Mouse (Mus musculus) midbrain, postnatal 0 days (tissue): ENCODE data around the gene Ankrd9. TPM values are rescaled to one million over a fixed set of nuclear protein-coding genes. Genes with fewer than 3 reads are reported as not detected.

Experiments
- ATAC-seq: fragments of 200-750 bp; cut with Nextera tagmentation; 2 replicates; pipeline ENCODE4 v1.8.0; 2017; ENCODE audit warnings: moderate number of reproducible peaks, mild to moderate bottlenecking, moderate TSS enrichment, moderate library complexity; ENCODE audit not compliant: low FRiP score
- DNase-seq: peaks from one replicate; pipeline ENCODE4 v3.0.0-alpha.2; 2015; ENCODE audit warnings: low spot score
- H3K27ac ChIP-seq: fragments of 300-500 bp; sonication (generic); 2 replicates; pipeline ENCODE4 v1.5.1; 2014; ENCODE audit warnings: low read depth, mild to moderate bottlenecking, low read length, mixed read lengths
- H3K27me3 ChIP-seq: fragments of 300-500 bp; sonication (generic); 2 replicates; pipeline ENCODE4 v1.6.1; 2014; ENCODE audit warnings: low read length, control low read depth, mixed read lengths; ENCODE audit not compliant: insufficient read depth
- H3K36me3 ChIP-seq: fragments of 300-500 bp; sonication (generic); 2 replicates; pipeline ENCODE4 v1.6.1; 2014; ENCODE audit warnings: low read length, control low read depth, mixed read lengths; ENCODE audit not compliant: insufficient read depth
- H3K4me1 ChIP-seq: fragments of 300-500 bp; sonication (generic); 2 replicates; pipeline ENCODE4 v1.6.1; 2014; ENCODE audit warnings: mild to moderate bottlenecking, control low read depth, antibody characterized with exemption, low read length, mixed read lengths; ENCODE audit not compliant: insufficient read depth
- H3K4me2 ChIP-seq: fragments of 300-500 bp; sonication (generic); 2 replicates; pipeline ENCODE4 v1.6.1; 2014; ENCODE audit warnings: low read depth, mild to moderate bottlenecking, low read length, mixed read lengths; ENCODE audit not compliant: poor library complexity, severe bottlenecking
- H3K4me3 ChIP-seq: fragments of 300-500 bp; sonication (generic); 2 replicates; pipeline ENCODE4 v1.5.1; 2014; ENCODE audit warnings: low read depth, mild to moderate bottlenecking, low read length, moderate library complexity
- H3K9ac ChIP-seq: fragments of 300-500 bp; sonication (generic); replicated peaks from 2 replicates; pipeline ENCODE4 v1.6.1; 2014; ENCODE audit warnings: mild to moderate bottlenecking, low read length, moderate library complexity, mixed read lengths; ENCODE audit not compliant: poor library complexity, severe bottlenecking
- H3K9me3 ChIP-seq: fragments of 300-500 bp; sonication (generic); 2 replicates; pipeline ENCODE4 v1.6.1; 2016; ENCODE audit warnings: low read length, control low read depth
- CTCF ChIP-seq: IDR thresholded peaks from 2 replicates; pipeline ENCODE4 v1.5.1; 2016; ENCODE audit warnings: antibody characterized with exemption, mild to moderate bottlenecking
- WGBS: fragments of 180-500 bp; shearing (Covaris S2); extraction: QIAGEN DNeasy Blood & Tissue Kit; methylation state at CpG from one replicate; pipeline ENCODE4 v1.1.7; 2014; 5-methylcytosine and 5-hydroxymethylcytosine counted together
- polyA plus RNA-seq: library from polyadenylated mRNA; unstranded; fragments of >200 nt; fragmentation: Nextera tagmentation; extraction: Ambion mirVana; gene quantifications from 2 replicates; pipeline ENCODE4 v1.2.1, GENCODE M21; 2015
- total RNA-seq: library from RNA; depleted of rRNA; stranded (reverse); fragments of >200 nt; gene quantifications from 2 replicates; pipeline ENCODE4 v1.2.3, GENCODE M21; 2014

Ankrd9 gene
- total and polyA plus RNA-seq, 2 experiments from 2014 or later = 13.4 to 14.0 TPM

DNA sequence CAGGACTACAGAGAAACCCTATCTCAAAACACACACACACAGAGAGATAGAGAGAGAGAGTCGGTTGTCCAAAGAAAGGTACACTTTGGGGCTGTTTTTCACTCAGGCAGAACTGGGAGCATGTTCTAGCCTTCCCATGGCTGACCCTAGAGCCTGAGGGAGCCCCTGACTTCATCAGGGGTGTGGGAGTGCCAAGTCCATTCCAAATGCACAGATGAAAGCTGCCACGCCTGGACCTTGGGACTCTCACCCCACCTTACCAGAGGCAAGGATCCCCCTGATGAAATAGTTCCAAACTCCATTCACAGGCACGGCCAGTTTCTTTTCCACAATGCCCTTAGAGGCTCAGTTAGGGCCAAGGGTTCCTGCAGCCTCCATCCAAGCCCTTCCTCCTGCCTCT lies 968 bp upstream of the Ankrd9 start:
- 79% methylated on average over 3 of the region's 3 CpGs for WGBS
- Histone ChIP-seq H3K9me3 (no peaks in the 10 kb centered on the region), H3K27me3 (0 out of 2 replicates have a peak, but pooled peaks cover 3% of the 10 kb centered on the region), H3K4me2 (no peak overlapping the region), H3K4me1 (peaks cover 2% of the 10 kb centered on the region; the same call in 1 of the 2 replicates), H3K36me3 (0 out of 2 replicates have a peak, but pooled peaks cover 6% of the 10 kb centered on the region), H3K27ac (no peak overlapping the region), H3K4me3 (no peak overlapping the region), H3K9ac (no peak overlapping the region)
- no peak for ATAC-seq
- no peak for DNase-seq
- no peak for TF ChIP-seq CTCF

DNA sequence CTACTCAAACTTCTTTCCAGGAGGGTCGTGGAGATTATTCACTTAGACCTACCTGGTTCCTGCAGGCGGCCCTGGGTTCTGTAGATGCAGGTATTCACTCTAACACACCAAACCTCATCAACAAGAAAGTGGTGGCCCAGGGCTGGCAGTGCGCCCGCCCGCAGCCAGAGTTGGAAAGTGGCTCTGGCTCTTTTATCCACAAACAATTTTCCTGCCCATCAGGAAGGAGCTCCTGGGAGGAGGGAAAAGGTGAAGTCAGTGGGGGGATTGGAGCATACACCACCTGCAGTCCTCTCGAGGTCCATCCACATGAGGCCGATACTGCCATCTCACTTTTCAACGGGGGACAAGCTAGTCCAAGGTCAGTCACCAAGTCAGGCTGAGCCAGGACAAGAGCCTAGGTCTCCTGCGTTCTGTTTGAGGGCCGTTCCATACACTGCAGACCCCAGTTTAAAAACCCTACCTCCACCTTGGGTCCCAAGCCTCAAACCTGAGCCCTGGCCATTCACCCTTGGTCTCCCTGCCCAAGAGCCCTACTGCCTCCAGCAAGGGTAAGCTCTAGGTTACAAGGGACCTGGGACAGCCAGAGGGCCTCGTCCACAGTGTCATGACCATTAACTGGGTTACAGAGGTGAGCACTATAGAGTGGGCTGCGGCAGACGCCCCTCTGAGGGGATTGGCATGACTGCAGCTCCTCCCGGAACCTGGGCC lies 789 bp downstream of the Ankrd9 start:
- DNase-seq (no peak), ATAC-seq (no peak)
- no peaks in the 10 kb centered on the region for H3K9me3 ChIP-seq
- 41% methylated on average over 14 of the region's 14 CpGs for WGBS
- H3K4me2 ChIP-seq = peak overlapping the region; percentile 69
- TF ChIP-seq CTCF = no peak
- no peak overlapping the region for H3K27ac ChIP-seq
- peak overlapping the region; percentile 60 for H3K4me3 ChIP-seq
- peak overlapping the region; percentile 62 for H3K9ac ChIP-seq
- H3K4me1 ChIP-seq = peaks cover 2% of the 10 kb centered on the region; the same call in 1 of the 2 replicates
- H3K27me3 ChIP-seq = 0 out of 2 replicates have a peak, but pooled peaks cover 3% of the 10 kb centered on the region
- peaks cover 11% of the 10 kb centered on the region for H3K36me3 ChIP-seq

DNA sequence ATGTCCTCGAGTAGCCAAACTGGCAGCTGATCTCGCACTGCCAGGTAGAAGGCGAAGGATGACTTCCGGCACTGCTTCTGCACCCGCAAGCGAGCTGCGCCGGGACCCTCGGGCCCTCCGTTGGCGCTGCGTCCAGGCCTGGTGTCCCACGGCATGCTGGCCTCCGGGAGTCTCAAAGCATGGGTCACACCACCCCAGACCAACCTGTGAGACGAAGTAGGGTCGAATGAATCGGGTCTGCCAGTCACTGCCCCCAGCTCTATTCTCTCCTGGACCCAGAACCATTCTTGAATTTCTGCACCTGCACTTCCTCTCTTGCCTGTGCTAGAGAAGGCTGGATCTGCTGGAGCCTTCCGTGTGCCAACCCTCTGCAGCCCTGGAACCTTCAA lies 1.5 kb downstream of the Ankrd9 start:
- Histone ChIP-seq H3K27me3 (0 out of 2 replicates have a peak, but pooled peaks cover 3% of the 10 kb centered on the region), H3K4me3 (no peak overlapping the region), H3K9ac (no peak overlapping the region), H3K4me2 (no peak overlapping the region), H3K4me1 (peaks cover 2% of the 10 kb centered on the region; the same call in 1 of the 2 replicates), H3K9me3 (no peaks in the 10 kb centered on the region), H3K36me3 (peaks cover 11% of the 10 kb centered on the region), H3K27ac (no peak overlapping the region)
- TF ChIP-seq CTCF = no peak
- 97% methylated on average over 18 of the region's 18 CpGs for WGBS
- no peak for DNase-seq
- no peak for ATAC-seq

DNA sequence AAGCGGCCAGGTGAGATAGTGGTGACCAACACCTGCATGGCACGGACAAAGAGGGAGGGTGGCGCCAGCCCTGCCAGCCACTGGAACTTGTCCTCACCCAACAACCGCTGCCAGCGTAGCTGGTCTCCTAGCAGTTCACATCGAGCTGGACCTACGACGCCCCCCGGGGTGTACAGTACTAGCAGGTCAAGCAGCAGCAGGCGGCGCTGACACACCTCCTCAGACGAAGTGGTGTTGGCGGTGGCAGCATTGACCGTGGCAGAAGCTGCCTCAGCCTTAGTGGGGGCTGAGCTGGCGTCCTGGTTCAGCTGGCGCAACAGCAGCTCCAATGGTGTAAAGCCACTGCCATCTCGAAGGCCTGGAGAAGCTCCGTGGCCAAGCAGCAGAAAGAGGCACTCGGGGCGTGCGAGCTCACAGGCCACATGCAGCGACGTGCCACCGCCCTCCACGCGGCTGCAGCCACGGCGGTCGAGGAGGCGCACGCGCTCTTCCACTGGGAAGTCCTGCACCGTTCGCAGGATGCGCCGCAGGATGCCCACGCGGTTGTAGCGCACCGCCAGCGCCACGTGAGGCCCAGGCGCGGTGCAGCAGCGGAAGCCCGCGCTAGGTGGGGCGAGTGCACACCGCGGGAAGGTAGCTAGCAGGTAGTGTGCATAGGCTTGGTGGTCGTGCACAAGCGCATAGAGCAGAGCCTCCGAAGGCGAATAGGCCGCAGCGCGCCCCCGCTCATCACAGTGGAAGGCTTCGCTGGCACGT lies 2.1 kb downstream of the Ankrd9 start:
- no peak for ATAC-seq
- DNase-seq = no peak
- WGBS = 95% methylated on average over 60 of the region's 60 CpGs
- H3K27me3 ChIP-seq = 0 out of 2 replicates have a peak, but pooled peaks cover 3% of the 10 kb centered on the region
- peaks cover 13% of the 10 kb centered on the region for H3K36me3 ChIP-seq
- peaks cover 2% of the 10 kb centered on the region; the same call in 1 of the 2 replicates for H3K4me1 ChIP-seq
- no peak overlapping the region for H3K4me2 ChIP-seq
- no peak overlapping the region for H3K4me3 ChIP-seq
- no peak overlapping the region for H3K27ac ChIP-seq
- no peak overlapping the region for H3K9ac ChIP-seq
- H3K9me3 ChIP-seq = no peaks in the 10 kb centered on the region
- no peak for TF ChIP-seq CTCF

DNA sequence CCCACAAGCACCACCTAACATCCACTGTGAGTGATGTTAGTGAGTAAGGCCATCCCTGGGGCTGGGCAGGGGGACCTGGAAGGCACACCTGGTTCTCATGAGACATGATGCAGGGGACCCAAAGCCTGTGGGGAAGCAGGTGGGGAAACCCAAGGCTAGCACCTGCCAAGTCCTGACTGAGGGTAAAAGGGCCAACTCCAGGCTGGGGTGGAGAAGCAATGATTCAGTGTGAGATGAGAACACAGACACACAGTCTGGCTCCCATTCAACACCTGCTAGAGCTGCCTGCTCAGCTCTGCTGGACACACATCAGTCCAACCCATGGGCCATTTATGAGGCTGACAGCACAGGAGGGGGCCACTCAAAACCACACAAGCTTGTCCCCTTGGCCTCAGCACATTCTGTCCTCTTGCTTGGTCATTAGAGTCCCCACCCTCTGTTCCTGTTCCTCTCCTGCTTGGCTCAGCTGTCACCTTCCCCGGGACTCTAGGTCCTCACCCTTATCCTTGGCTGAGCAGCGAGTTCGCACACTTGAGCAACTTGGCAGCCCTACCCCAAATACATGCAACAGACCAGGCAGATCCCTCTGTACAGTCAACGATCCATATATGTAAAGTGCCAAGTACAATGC lies 2.9 kb downstream of the Ankrd9 start:
- Histone ChIP-seq H3K27ac (no peak overlapping the region), H3K9me3 (no peaks in the 10 kb centered on the region), H3K4me2 (no peak overlapping the region), H3K9ac (no peak overlapping the region), H3K27me3 (0 out of 2 replicates have a peak, but pooled peaks cover 3% of the 10 kb centered on the region), H3K4me1 (peaks cover 2% of the 10 kb centered on the region; the same call in 1 of the 2 replicates), H3K36me3 (peaks cover 15% of the 10 kb centered on the region), H3K4me3 (no peak overlapping the region)
- TF ChIP-seq CTCF = no peak
- DNase-seq = no peak
- no peak for ATAC-seq
- WGBS = 87% methylated on average over 4 of the region's 4 CpGs
